Mouse (Mus musculus) testis, adult 2 months (tissue): Measurements from ENCODE around the gene Tek. TPM values are rescaled to one million over a fixed set of nuclear protein-coding genes. Genes with fewer than 3 reads are reported as not detected.
A peak's percentile ranks its signal among the peaks of the same experiment; 100 is the strongest.
"Not testable (repeated sequence)": the region's sequence is repeated elsewhere in the genome, so short reads cannot be mapped to it uniquely, and the experiment has no call there.

ENCODE experiments used
- H3K27ac ChIP-seq: fragments of 200-500 bp; 2 replicates; pipeline ENCODE4 v1.5.1; 2012; ENCODE audit warnings: low read depth, low read length; ENCODE audit not compliant: control insufficient read depth, insufficient read depth
- H3K27me3 ChIP-seq: fragments of 200-500 bp; 2 replicates; pipeline ENCODE4 v1.6.1; 2012; ENCODE audit warnings: mild to moderate bottlenecking, low read length, moderate library complexity; ENCODE audit not compliant: control insufficient read depth, insufficient read depth
- H3K36me3 ChIP-seq: fragments of 200-500 bp; 2 replicates; pipeline ENCODE4 v1.6.1; 2012; ENCODE audit warnings: mild to moderate bottlenecking, low read length; ENCODE audit not compliant: control insufficient read depth, insufficient read depth
- H3K4me1 ChIP-seq: fragments of 200-500 bp; 2 replicates; pipeline ENCODE4 v1.6.1; 2012; ENCODE audit warnings: low read length; ENCODE audit not compliant: control insufficient read depth, insufficient read depth
- H3K4me3 ChIP-seq: fragments of 200-500 bp; 2 replicates; pipeline ENCODE4 v1.5.1; 2012; ENCODE audit warnings: low read depth, mild to moderate bottlenecking, low read length, moderate library complexity, mixed read lengths; ENCODE audit not compliant: control insufficient read depth
- CTCF ChIP-seq: fragments of 200-500 bp; IDR thresholded peaks from 2 replicates; pipeline ENCODE4 v1.5.1; 2012; ENCODE audit warnings: low read depth, mild to moderate bottlenecking, inconsistent platforms, low read length, moderate library complexity; ENCODE audit not compliant: control insufficient read depth, insufficient read depth, insufficient replicate concordance
- POLR2A ChIP-seq: fragments of 200-500 bp; IDR thresholded peaks from 2 replicates; pipeline ENCODE4 v1.6.1; 2012; ENCODE audit warnings: low read depth, mild to moderate bottlenecking, inconsistent platforms, low read length, moderate library complexity; ENCODE audit not compliant: control insufficient read depth
- polyA plus RNA-seq: library from polyadenylated mRNA; depleted of rRNA; stranded (reverse); fragments of >200 nt; gene quantifications from 2 replicates; pipeline ENCODE4 v1.2.3, GENCODE M21; 2012; rRNA removed

Tek gene
- polyA plus RNA-seq, result 0.78 and 1.3 TPM in 2 replicates

GRCm38 (mm10) chr4:94738838-94739731, at the start of gene Tek:
Tek (plus strand) TSS chr4:94739289.
- peak within 1 kb of the TSS; percentile 25 for H3K4me3 ChIP-seq
- TF ChIP-seq POLR2A (no peak), CTCF (no peak)
- no peaks in the 10 kb centered on the region for H3K36me3 ChIP-seq
- H3K27me3 ChIP-seq, result no peaks in the 10 kb centered on the region
- H3K4me1 ChIP-seq, result 0 out of 2 replicates have a peak, but pooled peaks cover 2% of the 10 kb centered on the region
- H3K27ac ChIP-seq, result no peak within 1 kb of the TSS

GRCm38 (mm10) chr4:94689804-94690203, 49.3 kb upstream of the Tek start:
- H3K27ac ChIP-seq, H3K27me3 ChIP-seq, H3K4me3 ChIP-seq, H3K36me3 ChIP-seq, H3K4me1 ChIP-seq: not testable (repeated sequence)

- Histone ChIP-seq H3K36me3 (peaks cover 2% of the 10 kb centered on the region), H3K27ac (no peak overlapping the region), H3K27me3 (no peaks in the 10 kb centered on the region), H3K4me1 (no peaks in the 10 kb centered on the region), H3K4me3 (no peak overlapping the region)
- TF ChIP-seq CTCF (no peak), POLR2A (no peak)
These were observed 48.0 kb upstream of the Tek start for GRCm38 (mm10) chr4:94691078-94691477.

GRCm38 (mm10) chr4:94692175-94692574, 46.9 kb upstream of the Tek start:
- Histone ChIP-seq H3K36me3 (peaks cover 2% of the 10 kb centered on the region), H3K4me1 (no peaks in the 10 kb centered on the region), H3K27ac (no peak overlapping the region), H3K27me3 (no peaks in the 10 kb centered on the region), H3K4me3 (no peak overlapping the region)
- no peak for TF ChIP-seq POLR2A
- no peak for TF ChIP-seq CTCF

- no peak overlapping the region for H3K27ac ChIP-seq
- no peaks in the 10 kb centered on the region for H3K27me3 ChIP-seq
- no peak overlapping the region for H3K4me3 ChIP-seq
- H3K4me1 ChIP-seq, result no peaks in the 10 kb centered on the region
- no peaks in the 10 kb centered on the region; the same call in 1 of the 2 replicates for H3K36me3 ChIP-seq
- TF ChIP-seq POLR2A (no peak), CTCF (no peak)
These were observed 42.7 kb upstream of the Tek start for GRCm38 (mm10) chr4:94696368-94696767.

- H3K4me3 ChIP-seq, result no peak overlapping the region
- no peak overlapping the region for H3K27ac ChIP-seq
- H3K4me1 ChIP-seq, result no peaks in the 10 kb centered on the region
- H3K36me3 ChIP-seq, result no peaks in the 10 kb centered on the region
- TF ChIP-seq POLR2A (no peak), CTCF (no peak)
- H3K27me3 ChIP-seq, result no peaks in the 10 kb centered on the region
These were observed 28.1 kb upstream of the Tek start for GRCm38 (mm10) chr4:94711002-94711401.

GRCm38 (mm10) chr4:94711426-94711825, 27.7 kb upstream of the Tek start:
- TF ChIP-seq POLR2A (no peak), CTCF (no peak)
- H3K27me3 ChIP-seq, result no peaks in the 10 kb centered on the region
- no peak overlapping the region for H3K4me3 ChIP-seq
- no peak overlapping the region for H3K27ac ChIP-seq
- no peaks in the 10 kb centered on the region for H3K4me1 ChIP-seq
- no peaks in the 10 kb centered on the region for H3K36me3 ChIP-seq
